Mouse (Mus musculus): Measurements from ENCODE around the gene Adcy1. TPM values are rescaled to one million over a fixed set of nuclear protein-coding genes. Genes with fewer than 3 reads are reported as not detected.

Gene Adcy1
- total RNA-seq, 2 experiments from 2014 or later: 191 to 208 TPM

GRCm38 (mm10) chr11:7068479-7069235, 5.4 kb downstream of the Adcy1 start:
- DNase-seq (ENCODE audit: low spot score in 2 of 2): no peak

- DNase-seq (ENCODE audit: low spot score in 2 of 2): no peak
These were observed 6.5 kb downstream of the Adcy1 start for GRCm38 (mm10) chr11:7069762-7070161.

GRCm38 (mm10) chr11:7071617-7072016, 8.3 kb downstream of the Adcy1 start:
- DNase-seq (ENCODE audit: low spot score in 2 of 2): no peak

- peak; percentile 28 to 39 for DNase-seq (ENCODE audit: low spot score in 2 of 2)
These were observed 10.3 kb downstream of the Adcy1 start for GRCm38 (mm10) chr11:7073556-7073955.

- no peak for DNase-seq (ENCODE audit: low spot score in 2 of 2)
These were observed 13.2 kb downstream of the Adcy1 start for GRCm38 (mm10) chr11:7076510-7076909.

- DNase-seq (ENCODE audit: low spot score in 2 of 2): no peak
These were observed 18.6 kb downstream of the Adcy1 start for GRCm38 (mm10) chr11:7081893-7082292.

- no peak for DNase-seq (ENCODE audit: low spot score in 2 of 2)
These were observed 20.6 kb downstream of the Adcy1 start for GRCm38 (mm10) chr11:7083911-7084310.

- no peak for DNase-seq (ENCODE audit: low spot score in 2 of 2)
These were observed 21.9 kb downstream of the Adcy1 start for GRCm38 (mm10) chr11:7085184-7085583.

- no peak for DNase-seq (ENCODE audit: low spot score in 2 of 2)
These were observed 27.8 kb downstream of the Adcy1 start for GRCm38 (mm10) chr11:7091120-7091519.

- no peak for DNase-seq (ENCODE audit: low spot score in 2 of 2)
These were observed 31.6 kb downstream of the Adcy1 start for GRCm38 (mm10) chr11:7094844-7095243.

- no peak for DNase-seq (ENCODE audit: low spot score in 2 of 2)
These were observed 38.4 kb downstream of the Adcy1 start for GRCm38 (mm10) chr11:7101674-7102073.

- DNase-seq (ENCODE audit: low spot score in 2 of 2): no peak
These were observed 39.2 kb downstream of the Adcy1 start for GRCm38 (mm10) chr11:7102256-7103194.

- DNase-seq (ENCODE audit: low spot score in 2 of 2): no peak
These were observed 42.0 kb downstream of the Adcy1 start for GRCm38 (mm10) chr11:7105337-7105736.

- DNase-seq (ENCODE audit: low spot score in 2 of 2): no peak
These were observed 45.8 kb downstream of the Adcy1 start for GRCm38 (mm10) chr11:7109131-7109530.

GRCm38 (mm10) chr11:7113046-7113445, 49.8 kb downstream of the Adcy1 start:
- DNase-seq (ENCODE audit: low spot score in 2 of 2): no peak

- DNase-seq (ENCODE audit: low spot score in 2 of 2): peak in 1 of 2 experiments; percentile 40
These were observed 50.4 kb downstream of the Adcy1 start for GRCm38 (mm10) chr11:7113687-7114086.

GRCm38 (mm10) chr11:7114312-7114711, 51.0 kb downstream of the Adcy1 start:
- no peak for DNase-seq (ENCODE audit: low spot score in 2 of 2)

- DNase-seq (ENCODE audit: low spot score in 2 of 2): no peak
These were observed 53.4 kb downstream of the Adcy1 start for GRCm38 (mm10) chr11:7116647-7117046.

GRCm38 (mm10) chr11:7129319-7130051, 66.2 kb downstream of the Adcy1 start:
- no peak for DNase-seq (ENCODE audit: low spot score in 2 of 2)

- DNase-seq (ENCODE audit: low spot score in 2 of 2): no peak
These were observed 69.6 kb downstream of the Adcy1 start for GRCm38 (mm10) chr11:7132736-7133387.

- DNase-seq (ENCODE audit: low spot score in 2 of 2): no peak
These were observed 70.4 kb downstream of the Adcy1 start for GRCm38 (mm10) chr11:7133736-7134135.
